Mouse (Mus musculus) bone marrow, adult 2 months (tissue): ENCODE measurements at regions not wholly inside any gene's neighbourhood (a gene's known extent, or its start where the extent isn't known, plus 50 kb on each side); places are given as distances from the start of the nearest gene placed in this dataset.

Source experiments
- CTCF ChIP-seq: fragments of 200-500 bp; IDR thresholded peaks from 2 replicates; pipeline ENCODE4 v1.5.1; 2011; ENCODE audit warnings: low read length, control low read depth; ENCODE audit not compliant: control insufficient read depth, insufficient read depth
- POLR2A ChIP-seq: fragments of 200-500 bp; IDR thresholded peaks from 2 replicates; pipeline ENCODE4 v1.6.1; 2011; ENCODE audit warnings: low read depth, mild to moderate bottlenecking, control low read depth, low read length, borderline replicate concordance; ENCODE audit not compliant: control insufficient read depth

GRCm38 (mm10) chr1:13496386-13496785, 2082.5 kb downstream of the A830018L16Rik start:
- TF ChIP-seq POLR2A: no peak
- no peak for TF ChIP-seq CTCF
